Mouse (Mus musculus) cerebellum, adult 2 months (tissue): ENCODE data around the gene BC147527. TPM values are rescaled to one million over a fixed set of nuclear protein-coding genes. Genes with fewer than 3 reads are reported as not detected.
"Not testable (repeated sequence)": the region's sequence is repeated elsewhere in the genome, so short reads cannot be mapped to it uniquely, and the experiment has no call there.

Experiments used
- DNase-seq, 2 experiments: peaks; one replicate each; pipeline ENCODE4 v3.0.0; 2021
- H3K27ac ChIP-seq: fragments of 200-500 bp; 2 replicates; pipeline ENCODE4 v1.5.1; 2012; ENCODE audit warnings: low read length, control low read depth, inconsistent platforms; ENCODE audit not compliant: insufficient read depth
- H3K27me3 ChIP-seq: fragments of 200-500 bp; 2 replicates; pipeline ENCODE4 v1.6.1; 2012; ENCODE audit warnings: inconsistent platforms, mild to moderate bottlenecking, low read length, moderate library complexity; ENCODE audit not compliant: control insufficient read depth, insufficient read depth
- H3K4me1 ChIP-seq: fragments of 200-500 bp; 2 replicates; pipeline ENCODE4 v1.6.1; 2011; ENCODE audit warnings: low read length; ENCODE audit not compliant: control insufficient read depth, insufficient read depth
- H3K4me3 ChIP-seq: fragments of 200-500 bp; replicated peaks from 2 replicates; pipeline ENCODE3; 2011; ENCODE audit warnings: mild to moderate bottlenecking, low read depth, low read length, control low read depth; ENCODE audit not compliant: insufficient read depth
- CTCF ChIP-seq: fragments of 200-500 bp; IDR thresholded peaks from 2 replicates; pipeline ENCODE4 v1.5.1; 2011; ENCODE audit warnings: low read depth, mild to moderate bottlenecking, control low read depth, low read length, moderate library complexity, borderline replicate concordance; ENCODE audit not compliant: insufficient read depth
- POLR2A ChIP-seq: fragments of 200-500 bp; IDR thresholded peaks from 2 replicates; pipeline ENCODE4 v1.6.1; 2011; ENCODE audit warnings: low read length, control low read depth, borderline replicate concordance; ENCODE audit not compliant: insufficient read depth
- WGBS: fragments of 180-500 bp; shearing (Covaris S2); methylation state at CpG from one replicate; pipeline ENCODE4 v1.1.7; 2018; 5-methylcytosine and 5-hydroxymethylcytosine counted together
- polyA plus RNA-seq: library from polyadenylated mRNA; depleted of rRNA; stranded (reverse); fragments of >200 nt; gene quantifications from 2 replicates; pipeline ENCODE4 v1.2.3, GENCODE M21; 2012; rRNA removed

The BC147527 gene
- polyA plus RNA-seq = 0.13 TPM in 1 of 2 replicates, not detected in the other

- Histone ChIP-seq H3K4me3 (no peak within 1 kb of the TSS), H3K4me1 (no peaks in the 10 kb centered on the region), H3K27ac (no peak within 1 kb of the TSS), H3K27me3 (no peaks in the 10 kb centered on the region)
- no peak for DNase-seq
- TF ChIP-seq CTCF (no peak), POLR2A (no peak)
- WGBS = 41% methylated on average over 2 of the region's 2 CpGs
These were observed at the start of gene BC147527 for GRCm38 (mm10) chr13:120299991-120300442. TSS of gene BC147527 (plus strand) at chr13:120300392.

GRCm38 (mm10) chr13:120251208-120251924 is 48.8 kb upstream of the BC147527 start:
- 49% methylated on average over 2 of the region's 3 CpGs for WGBS
- not testable (repeated sequence) for H3K27me3 ChIP-seq, H3K4me1 ChIP-seq, H3K27ac ChIP-seq, H3K4me3 ChIP-seq, DNase-seq

GRCm38 (mm10) chr13:120258817-120259658 is 41.2 kb upstream of the BC147527 start:
- not testable (repeated sequence) for H3K27me3 ChIP-seq, DNase-seq, H3K4me3 ChIP-seq, H3K4me1 ChIP-seq, H3K27ac ChIP-seq
- WGBS = 85% methylated on average over 3 of the region's 3 CpGs

- not testable (repeated sequence) for DNase-seq, H3K27me3 ChIP-seq, H3K4me1 ChIP-seq, H3K27ac ChIP-seq, H3K4me3 ChIP-seq
- 57% methylated on average over 3 of the region's 3 CpGs for WGBS
These were observed 40.5 kb upstream of the BC147527 start for GRCm38 (mm10) chr13:120259718-120260117.

GRCm38 (mm10) chr13:120262870-120263269 is 37.3 kb upstream of the BC147527 start, which contains the start of gene AF067061:
TSS of gene AF067061 (plus strand) at chr13:120263114.
- 87% methylated on average over 2 of the region's 2 CpGs for WGBS
- not testable (repeated sequence) for H3K27ac ChIP-seq, H3K27me3 ChIP-seq, H3K4me3 ChIP-seq, DNase-seq, H3K4me1 ChIP-seq

GRCm38 (mm10) chr13:120277837-120278236 is 22.4 kb upstream of the BC147527 start:
- WGBS = 21% methylated on average over 2 of the region's 2 CpGs
- not testable (repeated sequence) for H3K27me3 ChIP-seq, H3K4me3 ChIP-seq, DNase-seq, H3K4me1 ChIP-seq, H3K27ac ChIP-seq

GRCm38 (mm10) chr13:120278784-120279183 is 21.4 kb upstream of the BC147527 start:
- Histone ChIP-seq H3K27me3 (no peaks in the 10 kb centered on the region), H3K4me3 (no peak overlapping the region), H3K4me1 (no peaks in the 10 kb centered on the region; the same call in 1 of the 2 replicates), H3K27ac (no peak overlapping the region)
- DNase-seq = no peak
- no peak for TF ChIP-seq POLR2A
- TF ChIP-seq CTCF = no peak
- 42% methylated on average over 9 of the region's 9 CpGs for WGBS

GRCm38 (mm10) chr13:120299324-120299894 is 783 bp upstream of the BC147527 start:
- Histone ChIP-seq H3K4me1 (no peaks in the 10 kb centered on the region), H3K27me3 (no peaks in the 10 kb centered on the region), H3K27ac (no peak overlapping the region), H3K4me3 (no peak overlapping the region)
- WGBS = 45% methylated on average over 1 of the region's 1 CpGs
- TF ChIP-seq POLR2A = no peak
- no peak for TF ChIP-seq CTCF
- no peak for DNase-seq
